Mouse (Mus musculus) embryonic fibroblast, embryonic 13.5 days (primary cell): ENCODE measurements at regions not wholly inside any gene's neighbourhood (a gene's known extent, or its start where the extent isn't known, plus 50 kb on each side); places are given as distances from the start of the nearest gene placed in this dataset.

Experiments
- CTCF ChIP-seq: IDR thresholded peaks from 2 replicates; pipeline ENCODE4 v1.5.1; 2011; ENCODE audit warnings: mild to moderate bottlenecking, control low read depth, low read length, moderate library complexity, borderline replicate concordance; ENCODE audit not compliant: insufficient read depth
- POLR2A ChIP-seq: IDR thresholded peaks from 2 replicates; pipeline ENCODE4 v1.6.1; 2011; ENCODE audit warnings: low read depth, mild to moderate bottlenecking, control low read depth, low read length, moderate library complexity

- TF ChIP-seq CTCF: peak; percentile 61; the same call in 1 of the 2 replicates
- no peak for TF ChIP-seq POLR2A
Measured at GRCm38 (mm10) chr1:88756658-88757057, 54.6 kb upstream of the Arl4c start.
